Mouse (Mus musculus) cerebellum, adult 11 months (tissue): ENCODE measurements around the gene Gm29110.
"Not testable (repeated sequence)": the region's sequence is repeated elsewhere in the genome, so short reads cannot be mapped to it uniquely, and the experiment has no call there.

Experiments
- DNase-seq: peaks from one replicate; pipeline ENCODE4 v3.0.0; 2022

Gm29110 gene

DNA sequence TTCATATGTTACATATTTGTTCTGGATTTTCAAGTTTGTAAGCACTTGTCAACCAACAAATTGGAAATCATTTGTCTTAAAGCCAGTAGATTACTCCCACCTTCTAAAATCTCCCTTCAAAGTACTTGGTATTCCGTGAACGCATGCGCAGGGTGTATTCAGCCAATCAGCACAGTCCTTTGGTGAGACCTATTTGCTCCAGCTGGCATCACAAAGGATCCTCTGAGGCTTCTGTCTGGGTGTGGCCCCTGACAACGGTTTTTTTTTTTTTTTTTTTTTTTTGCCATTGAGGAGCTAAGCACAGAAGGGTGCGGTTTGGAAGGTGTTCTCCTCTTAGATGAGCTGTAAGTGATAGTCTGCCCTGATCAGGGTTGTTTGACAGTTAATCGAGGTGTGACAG lies at the start of gene Gm29110:
Gene Gm29110, plus strand, starts transcription at position 301 of the 400 bp plus-strand sequence.
- not testable (repeated sequence) for DNase-seq
